Mouse (Mus musculus) frontal cortex, postnatal 36 days (tissue): ENCODE data around the gene D430041D05Rik.

Experiments used
- DNase-seq, 2 experiments: peaks; one replicate each; pipeline ENCODE4 v3.0.0; 2022; ENCODE audit warnings: low spot score in 2 of 2

Gene D430041D05Rik

DNA sequence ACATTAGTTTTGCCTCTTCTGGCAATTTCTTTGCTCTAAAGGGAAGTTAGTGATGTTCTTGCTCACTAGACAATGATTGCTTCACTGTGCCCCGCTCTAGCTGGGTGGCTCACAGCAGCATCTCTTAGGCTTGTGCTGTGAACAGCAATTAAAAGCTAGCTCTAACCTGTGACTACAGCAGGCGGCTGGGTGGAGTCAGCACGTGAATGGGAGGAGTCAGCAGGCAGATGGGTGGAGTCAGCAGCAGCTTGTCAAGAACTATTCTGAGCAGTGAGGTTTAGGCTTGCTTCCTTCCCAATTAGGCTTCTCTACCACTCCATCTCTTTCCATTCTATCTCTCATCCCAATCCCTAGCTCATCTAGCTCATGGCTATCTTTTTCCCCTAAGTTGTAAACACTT is 213.5 kb downstream of the D430041D05Rik start:
- no peak for DNase-seq

DNA sequence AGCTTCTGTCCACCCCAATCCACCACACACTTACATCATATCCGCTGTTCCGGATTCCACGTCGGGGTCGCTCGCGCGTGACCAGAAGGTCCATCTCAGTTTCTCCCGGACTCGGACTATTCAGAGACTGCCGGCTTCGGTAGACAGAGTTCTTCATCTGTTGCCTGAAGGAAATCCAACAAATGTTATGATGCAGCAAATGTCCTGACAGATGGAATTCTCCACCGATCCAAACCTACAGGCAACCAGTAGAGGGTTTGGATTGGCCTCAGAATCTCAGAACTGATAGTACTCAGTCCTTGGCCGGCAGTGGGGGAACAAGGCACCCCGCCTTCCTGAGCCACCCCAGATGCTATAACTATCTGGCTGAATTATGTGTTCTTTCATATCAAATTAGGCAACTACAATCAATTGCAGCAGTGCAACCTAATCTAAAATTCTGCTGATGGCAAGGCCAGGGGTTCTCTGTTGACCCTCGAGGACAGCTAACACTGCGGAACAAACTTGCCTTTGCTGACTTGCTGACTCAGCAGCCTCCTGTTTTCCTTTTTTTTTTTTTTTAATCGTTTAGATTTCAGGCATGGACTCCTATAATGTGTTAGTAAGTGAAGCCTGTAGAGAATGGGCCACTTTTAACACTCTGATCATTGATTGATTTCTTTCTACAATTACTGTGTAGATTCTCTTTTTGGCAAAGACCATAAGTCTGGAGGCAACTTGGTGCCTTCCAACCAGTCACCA is 218.2 kb downstream of the D430041D05Rik start:
- no peak for DNase-seq

DNA sequence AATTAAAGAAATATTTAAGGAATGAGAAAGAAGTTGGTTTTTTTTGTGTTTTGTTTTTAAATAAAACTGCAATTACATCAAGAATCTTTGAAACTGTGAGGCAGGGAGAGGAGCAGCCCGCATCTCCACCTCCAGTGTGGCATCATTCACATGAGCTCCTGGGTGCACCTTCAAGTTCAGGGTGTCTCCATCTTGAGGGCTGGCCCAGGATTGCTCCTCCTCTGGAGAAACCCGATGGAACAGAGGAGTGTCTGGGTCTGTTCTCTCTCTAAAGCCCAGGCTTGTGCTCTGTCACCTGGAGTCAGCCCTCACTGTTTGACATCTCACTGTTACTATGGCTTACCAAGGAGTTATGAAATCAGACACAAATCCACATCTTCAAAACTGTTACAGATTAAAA is 219.1 kb downstream of the D430041D05Rik start:
- no peak for DNase-seq

DNA sequence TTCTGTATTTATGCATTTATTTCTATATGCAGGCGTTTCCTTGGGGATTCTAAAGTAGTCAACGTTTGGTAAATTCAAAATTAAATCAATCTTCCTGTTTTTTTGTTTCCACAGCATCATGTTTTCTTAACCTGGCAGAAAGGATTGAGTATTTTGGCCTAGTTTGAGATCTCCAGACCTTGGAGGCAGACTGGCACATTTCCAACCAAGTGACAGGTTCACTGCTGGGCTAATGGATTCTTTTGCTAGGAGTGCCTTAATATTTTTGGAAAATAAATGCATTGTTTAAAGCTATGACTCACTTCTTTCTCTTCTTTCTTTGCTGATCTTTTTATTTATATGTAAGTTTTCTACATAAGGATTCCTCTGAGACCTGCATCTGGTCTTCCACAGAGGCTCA is 222.0 kb downstream of the D430041D05Rik start:
- no peak for DNase-seq

DNA sequence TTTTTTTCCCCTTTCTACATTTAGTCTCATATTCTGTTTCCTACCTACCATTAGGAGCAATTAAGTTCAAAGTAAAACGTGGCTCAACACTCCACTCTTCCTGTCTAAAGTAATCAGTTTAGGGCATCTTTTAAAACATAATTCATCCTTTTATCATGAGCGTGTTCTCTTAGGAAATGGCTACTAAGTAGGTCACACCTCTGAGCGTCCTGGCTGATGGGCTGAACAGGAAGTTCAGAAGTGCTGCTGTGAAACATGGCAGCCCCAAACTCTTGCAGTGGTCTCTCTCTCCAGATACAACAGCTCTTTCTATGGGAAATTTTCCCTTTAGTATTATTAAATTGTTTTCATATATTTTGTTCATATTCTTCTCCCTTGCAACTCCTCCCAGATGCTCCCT is 223.7 kb downstream of the D430041D05Rik start:
- no peak for DNase-seq

DNA sequence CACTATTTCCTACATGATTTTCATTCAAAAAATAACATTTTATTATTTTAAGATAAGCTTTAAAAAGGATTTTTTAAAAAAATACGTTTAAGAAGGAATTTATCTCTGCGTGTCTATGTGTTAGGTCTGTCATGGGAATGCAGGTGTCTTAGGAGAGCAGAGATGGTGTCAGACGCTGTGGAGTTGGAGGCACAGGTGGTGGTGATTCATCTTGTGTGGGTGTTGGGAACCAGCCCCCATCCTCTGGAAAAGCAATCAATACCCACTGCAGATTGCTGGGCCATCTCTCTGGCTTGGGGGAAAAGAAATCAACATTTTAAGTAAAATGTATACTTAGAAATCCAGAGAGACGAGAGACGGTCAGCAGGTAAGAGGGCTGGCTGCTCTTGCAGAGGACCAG is 225.2 kb downstream of the D430041D05Rik start:
- DNase-seq, result peak in 1 of 2 experiments; percentile 44

DNA sequence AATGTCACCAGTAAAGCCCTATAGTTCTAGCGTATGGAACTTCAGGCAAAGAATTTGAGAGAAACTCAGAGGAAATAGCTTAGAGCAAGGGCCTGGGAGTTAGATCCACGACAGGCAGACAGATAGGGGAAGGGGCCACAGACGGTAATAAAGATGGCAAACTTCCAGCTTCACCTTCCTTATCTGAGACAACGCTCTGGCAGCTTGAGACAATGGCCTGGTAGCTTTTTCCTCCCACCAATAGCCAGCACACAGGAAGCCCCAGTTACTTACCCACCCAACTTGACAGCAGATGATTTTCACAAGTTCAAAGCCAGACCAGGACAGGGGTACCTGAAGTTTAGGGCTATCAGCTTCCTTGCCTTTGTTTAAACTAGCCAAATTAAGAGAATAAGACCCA is 226.5 kb downstream of the D430041D05Rik start:
- no peak for DNase-seq

DNA sequence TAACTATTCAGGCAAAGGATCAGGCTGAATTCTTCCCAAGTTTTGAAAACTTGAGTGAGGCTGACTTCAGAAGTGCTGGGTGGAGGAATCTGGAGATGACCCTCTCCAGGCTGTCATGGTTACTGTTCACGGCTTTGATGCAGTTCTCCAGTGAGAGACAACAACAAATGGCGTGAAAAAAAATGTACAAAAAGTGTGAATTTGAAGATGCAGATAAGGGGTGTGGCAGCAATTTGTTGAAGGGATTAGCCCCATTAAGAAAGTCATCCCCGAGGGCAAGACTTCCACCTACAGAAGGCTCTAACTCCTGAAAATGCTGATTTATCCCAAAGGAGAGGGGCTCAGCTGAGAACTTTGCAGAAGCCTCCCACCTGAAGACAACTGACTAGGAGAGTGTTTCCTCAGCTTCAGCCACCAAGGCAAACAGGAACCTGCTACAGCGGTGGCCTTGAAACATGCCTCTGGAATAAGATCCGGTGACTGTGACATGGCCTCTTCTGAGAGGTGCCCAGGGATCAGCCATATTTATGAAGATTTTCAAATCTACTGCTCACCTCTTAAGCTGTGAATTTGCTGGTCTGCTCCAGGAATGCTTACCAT is 227.5 kb downstream of the D430041D05Rik start:
- DNase-seq, result no peak

DNA sequence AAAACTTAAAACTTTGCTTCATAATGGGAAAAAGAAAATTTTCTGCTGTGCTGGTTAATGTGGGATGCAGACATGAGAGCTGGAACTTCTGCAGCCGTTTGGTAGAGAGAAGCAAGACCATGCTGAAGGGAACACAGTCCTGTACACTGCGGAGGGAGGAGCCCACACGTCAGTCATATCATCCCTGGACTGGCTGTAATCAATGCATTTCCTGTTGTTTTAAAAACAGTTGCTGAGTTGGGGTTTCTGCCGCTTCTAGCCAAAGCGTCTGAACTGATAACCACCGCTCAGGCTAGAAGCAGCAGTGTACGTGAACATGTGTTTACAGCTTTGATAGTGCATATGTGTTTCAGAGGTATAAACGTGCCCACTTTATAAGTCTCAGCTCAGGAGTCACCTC is 231.2 kb downstream of the D430041D05Rik start:
- DNase-seq, result no peak

DNA sequence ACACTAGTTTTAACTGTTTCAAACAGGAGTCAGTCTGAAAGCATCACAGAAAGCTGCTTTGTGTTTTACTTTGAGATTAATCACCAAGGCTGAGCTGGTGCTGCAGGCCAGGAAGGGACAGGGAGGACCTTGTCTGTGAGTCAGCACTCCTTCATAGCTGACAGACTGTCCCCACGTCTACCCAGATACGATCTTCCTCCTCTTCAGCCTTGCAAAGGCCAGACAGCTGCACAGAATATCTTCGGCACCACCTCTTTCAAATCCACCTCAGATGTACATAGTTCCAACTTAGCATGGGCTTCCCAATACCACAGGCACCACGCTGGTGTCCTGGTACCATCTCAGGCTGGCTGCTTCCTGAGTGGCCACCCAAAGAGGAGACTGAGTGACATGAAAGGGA is 232.6 kb downstream of the D430041D05Rik start:
- peak in 1 of 2 experiments; percentile 23 for DNase-seq

DNA sequence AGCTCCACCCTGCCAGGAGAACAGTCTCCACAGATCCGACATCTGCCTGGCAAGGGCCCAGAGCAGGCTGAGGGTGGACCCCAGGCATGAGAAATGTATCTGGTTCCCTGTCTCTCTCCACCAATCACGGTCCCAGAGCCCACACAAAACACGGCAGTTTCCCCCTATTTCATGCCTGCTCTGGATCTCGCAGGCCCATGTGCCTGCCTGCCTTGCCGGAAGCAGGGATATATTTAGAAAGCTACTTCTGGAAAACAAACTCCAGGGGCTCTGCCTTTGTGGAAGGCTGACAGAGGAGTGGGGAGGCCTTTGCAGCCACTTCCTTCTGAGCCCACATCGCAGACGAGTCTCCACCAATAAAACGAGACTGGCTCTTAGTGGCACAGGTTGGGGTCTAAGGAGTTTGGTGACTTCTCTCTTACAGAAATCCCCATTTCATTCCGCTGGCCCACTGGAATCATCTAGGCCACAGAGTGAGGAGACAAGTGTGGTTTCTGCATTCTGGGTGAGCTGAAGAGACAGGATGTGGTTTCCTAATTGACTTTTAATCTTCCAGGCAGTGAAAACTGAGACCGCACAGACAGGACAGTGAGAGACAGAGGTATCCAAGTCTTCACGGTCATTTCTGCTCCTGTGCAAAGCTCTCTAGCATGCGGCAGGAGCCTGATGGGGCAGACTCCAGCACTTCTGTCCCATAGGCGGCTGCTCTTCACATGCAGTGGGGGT is 233.7 kb downstream of the D430041D05Rik start:
- peak; percentile 65 to 75 for DNase-seq

DNA sequence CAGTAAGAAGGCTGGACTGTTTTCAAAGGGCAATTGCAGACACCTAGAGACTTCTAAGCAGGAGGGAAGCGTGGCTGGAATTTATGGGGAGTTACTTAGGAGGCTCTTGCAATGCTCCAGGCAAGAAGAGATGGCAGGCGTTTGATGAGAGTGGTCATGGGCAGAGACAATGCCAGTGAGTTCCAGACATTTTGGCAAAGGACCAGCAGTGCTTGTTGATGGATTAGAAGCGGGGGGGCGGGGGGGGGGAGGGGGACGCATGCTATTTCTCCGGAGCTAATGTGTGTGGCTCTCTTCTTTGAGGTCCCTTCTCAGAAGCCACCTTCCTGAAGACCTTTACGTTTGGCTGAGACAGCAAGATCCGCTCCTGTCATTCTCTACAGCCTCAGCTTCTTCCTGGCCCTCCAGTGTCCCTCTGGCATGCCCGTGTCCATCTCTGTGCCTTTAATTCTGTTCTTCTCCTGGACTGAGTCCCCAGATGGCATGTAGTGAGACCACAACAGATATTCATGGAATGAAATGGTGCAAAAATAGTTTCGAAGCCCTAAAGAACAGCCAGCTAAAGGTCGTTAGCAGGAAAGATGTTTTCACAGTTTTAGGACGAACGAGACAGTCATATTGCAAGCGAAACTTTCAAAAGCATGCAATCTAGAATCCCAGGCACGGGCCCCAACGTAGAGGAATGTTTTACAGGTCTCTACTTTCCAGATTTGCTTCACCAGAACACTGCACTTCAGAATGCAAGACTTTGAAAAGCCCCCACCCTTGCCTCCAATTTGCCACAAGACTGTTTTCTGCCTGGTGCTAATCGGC is 234.4 kb downstream of the D430041D05Rik start:
- no peak for DNase-seq

DNA sequence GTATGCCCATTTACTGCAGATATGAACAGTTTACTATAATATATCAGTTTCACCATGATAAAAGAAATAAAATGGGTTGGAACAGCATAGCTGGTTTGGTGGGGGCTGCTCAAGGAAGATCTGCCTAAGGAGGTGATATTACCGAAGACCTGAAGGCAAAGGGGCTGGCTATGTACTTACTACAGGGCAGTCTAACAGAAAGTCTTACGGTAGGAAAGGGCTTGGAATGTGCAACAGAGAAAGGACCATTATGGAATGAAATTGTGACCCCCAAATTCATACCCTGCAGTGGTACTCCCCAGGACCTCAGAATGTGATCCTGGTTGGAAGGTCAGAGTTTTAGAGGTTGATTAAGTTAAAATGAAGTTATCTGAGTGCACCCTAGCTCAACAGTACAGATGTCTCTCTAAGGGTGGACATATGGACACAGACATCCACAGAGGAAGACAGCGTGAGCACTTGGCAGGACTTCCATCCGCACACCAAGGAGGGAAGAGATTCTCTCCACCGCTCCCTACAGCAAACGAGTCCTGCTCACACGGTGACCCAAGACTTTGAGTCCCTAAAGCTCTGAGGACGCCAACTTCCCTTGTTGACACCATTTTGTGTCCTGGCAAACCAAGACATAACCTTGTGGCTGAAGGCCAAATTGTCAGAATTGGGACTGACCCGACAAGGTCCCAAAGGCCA is 235.2 kb downstream of the D430041D05Rik start:
- no peak for DNase-seq

DNA sequence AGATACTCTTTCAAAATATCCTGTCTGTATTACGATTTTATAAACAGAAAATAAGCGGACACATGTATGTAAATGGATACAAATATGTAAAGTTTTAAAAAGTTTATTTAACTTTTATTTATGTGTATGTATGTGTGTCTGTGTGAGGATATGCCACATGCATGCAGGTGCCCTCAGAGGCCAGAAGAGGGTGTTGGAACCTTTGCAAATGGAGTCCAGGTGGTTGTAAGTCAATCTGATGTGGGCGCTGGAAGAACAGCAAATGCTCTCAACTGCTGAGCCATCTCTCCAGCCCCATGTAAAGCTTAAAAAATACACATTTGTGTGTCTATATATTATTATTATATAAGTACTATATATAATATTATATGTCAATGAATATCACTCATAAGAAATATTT is 237.4 kb downstream of the D430041D05Rik start:
- no peak for DNase-seq

DNA sequence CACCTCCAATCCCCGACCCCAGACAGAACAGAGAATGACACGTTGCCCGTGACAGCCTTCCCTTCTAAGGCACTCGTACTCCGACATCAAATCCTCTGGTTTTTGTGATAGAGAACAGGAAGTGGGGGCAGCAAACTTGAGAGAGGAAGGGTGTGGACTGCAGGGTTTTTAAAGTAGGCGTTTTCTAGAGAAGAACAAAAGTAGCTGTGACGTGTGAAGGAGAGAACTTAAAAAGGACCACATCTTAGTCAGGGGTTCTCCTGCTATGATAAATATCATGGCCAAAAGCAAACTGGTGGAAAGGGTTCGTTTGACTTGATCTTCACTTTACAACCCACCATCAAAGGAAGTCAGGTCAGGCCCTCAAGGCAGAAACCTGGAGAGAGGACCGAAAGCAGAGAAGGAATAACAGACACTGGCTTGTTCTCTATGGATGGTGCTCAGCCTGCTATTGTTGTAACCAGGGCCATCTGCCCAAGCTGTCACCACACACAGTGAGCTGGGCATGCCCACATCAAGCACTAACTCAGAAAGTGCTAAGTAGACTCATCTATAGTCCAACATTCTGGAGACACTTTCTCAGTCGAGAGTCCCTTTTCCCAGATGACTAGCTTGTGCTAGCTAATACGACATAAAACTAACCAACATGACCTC is 238.0 kb downstream of the D430041D05Rik start:
- peak; percentile 28 to 52 for DNase-seq

DNA sequence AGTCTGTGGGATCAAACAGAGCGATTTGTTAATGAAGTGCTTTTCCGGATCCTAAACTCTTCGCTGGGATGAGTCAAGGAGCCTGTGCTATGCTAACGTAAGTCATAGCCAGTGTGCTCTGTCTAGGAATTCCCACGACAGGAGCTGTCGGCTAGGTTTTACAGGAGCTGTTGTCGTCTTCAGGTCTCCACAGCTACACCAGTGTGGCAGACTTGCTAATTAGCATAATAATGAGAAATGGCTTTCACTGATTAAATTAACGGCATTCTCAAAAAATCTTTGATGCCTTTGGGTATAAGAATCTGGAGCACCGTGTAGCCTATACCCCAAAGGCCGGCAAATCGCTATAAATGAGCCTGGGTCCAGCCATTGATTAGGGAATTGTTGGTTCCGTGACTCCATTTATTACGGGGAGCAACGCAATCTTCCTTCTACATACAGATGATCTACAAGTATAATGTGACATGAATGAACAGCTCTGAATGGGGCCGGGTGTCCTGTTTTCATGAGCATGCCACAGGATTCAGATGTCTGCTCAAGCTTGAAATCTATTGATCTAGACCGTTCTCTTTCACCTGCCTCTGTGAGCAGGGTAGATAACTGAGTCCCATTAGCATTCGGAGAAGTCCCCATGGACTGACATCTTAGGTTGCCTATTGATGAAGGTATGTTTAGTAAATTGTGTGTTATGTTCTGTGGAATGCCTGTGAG is 242.5 kb downstream of the D430041D05Rik start:
- no peak for DNase-seq

DNA sequence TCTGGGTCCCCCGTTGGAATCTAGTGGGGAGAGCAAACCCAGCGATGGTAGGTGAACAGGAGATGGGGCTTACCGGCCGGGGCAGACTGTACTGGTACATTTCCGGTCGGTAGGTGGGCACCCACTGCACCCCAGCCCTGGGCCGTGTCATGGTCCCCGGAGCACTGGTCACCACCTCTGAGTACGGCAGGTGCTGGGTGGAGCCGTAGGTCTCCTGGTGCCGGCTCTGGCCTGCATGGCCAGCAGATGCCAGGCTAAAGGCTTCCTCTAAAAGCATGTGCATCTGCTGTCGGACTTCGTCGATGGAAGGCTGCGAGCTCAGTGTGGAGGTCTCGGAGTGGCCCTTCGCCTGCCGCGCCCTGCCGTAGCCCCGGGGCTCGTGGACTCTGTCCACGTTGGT is 243.0 kb downstream of the D430041D05Rik start:
- no peak for DNase-seq

DNA sequence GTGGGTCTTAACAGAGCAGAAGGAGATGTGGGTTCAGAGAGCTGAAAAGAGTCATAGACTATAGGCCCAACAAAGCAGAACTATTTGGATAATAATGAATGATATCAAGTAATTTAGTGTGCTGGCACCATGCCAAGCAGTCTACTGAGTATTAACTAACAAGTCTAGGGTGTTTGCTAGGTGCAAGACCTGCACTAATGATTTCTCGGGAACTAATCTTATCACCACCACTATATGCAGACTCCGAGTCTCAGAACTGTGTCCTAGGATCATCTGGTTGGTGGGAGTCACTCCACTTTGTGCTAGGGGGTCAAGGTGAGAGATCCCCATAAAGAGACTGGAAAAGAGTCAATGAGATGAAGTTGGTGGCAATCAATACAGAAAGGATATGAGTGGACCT is 245.2 kb downstream of the D430041D05Rik start:
- no peak for DNase-seq

DNA sequence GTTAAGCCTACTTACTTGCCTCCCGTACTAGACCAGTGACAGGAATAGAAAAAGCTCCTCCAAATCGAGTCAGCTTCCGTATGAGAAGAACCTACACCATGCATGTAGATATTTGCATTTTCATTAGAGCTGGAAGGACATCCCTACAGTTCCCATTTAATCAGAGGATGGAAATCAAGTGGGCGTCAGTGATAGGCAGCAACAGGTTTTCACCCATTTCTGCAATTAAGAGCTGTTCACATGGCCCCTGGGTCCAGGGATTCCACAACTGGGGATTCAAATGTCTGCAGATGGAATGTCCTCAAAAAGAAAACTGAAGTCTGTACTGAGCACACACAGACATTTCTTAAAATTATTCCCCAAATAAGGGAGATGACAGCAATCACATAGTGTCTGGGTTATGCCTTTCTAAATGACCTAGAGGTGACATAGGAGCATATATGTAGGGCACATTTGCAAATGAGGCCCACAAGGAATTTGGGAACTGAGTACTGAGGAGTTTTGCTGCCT is 246.8 kb downstream of the D430041D05Rik start:
- DNase-seq, result no peak

DNA sequence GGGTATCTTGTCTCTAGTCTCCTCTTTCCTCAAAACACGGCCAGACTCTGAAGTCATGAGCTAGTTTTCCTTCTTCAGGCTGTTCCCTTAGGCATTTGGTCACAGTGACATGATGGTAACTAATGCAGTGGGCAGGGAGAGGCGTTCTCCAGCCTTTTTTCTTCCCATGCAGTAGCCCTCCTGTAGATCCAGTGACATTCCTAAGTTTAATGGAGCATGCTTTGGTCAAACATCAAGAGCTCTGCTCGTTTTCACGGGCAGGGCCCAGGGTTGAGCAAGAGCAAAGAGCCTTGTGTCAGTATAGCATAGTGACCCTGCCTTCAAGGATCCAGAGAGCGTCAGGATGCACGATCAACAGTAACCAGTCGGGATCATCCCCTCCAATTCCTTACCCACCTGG is 247.4 kb downstream of the D430041D05Rik start:
- no peak for DNase-seq
